Mouse (Mus musculus): ENCODE measurements at regions not wholly inside any gene's neighbourhood (a gene's known extent, or its start where the extent isn't known, plus 50 kb on each side); places are given as distances from the start of the nearest gene placed in this dataset.

DNA sequence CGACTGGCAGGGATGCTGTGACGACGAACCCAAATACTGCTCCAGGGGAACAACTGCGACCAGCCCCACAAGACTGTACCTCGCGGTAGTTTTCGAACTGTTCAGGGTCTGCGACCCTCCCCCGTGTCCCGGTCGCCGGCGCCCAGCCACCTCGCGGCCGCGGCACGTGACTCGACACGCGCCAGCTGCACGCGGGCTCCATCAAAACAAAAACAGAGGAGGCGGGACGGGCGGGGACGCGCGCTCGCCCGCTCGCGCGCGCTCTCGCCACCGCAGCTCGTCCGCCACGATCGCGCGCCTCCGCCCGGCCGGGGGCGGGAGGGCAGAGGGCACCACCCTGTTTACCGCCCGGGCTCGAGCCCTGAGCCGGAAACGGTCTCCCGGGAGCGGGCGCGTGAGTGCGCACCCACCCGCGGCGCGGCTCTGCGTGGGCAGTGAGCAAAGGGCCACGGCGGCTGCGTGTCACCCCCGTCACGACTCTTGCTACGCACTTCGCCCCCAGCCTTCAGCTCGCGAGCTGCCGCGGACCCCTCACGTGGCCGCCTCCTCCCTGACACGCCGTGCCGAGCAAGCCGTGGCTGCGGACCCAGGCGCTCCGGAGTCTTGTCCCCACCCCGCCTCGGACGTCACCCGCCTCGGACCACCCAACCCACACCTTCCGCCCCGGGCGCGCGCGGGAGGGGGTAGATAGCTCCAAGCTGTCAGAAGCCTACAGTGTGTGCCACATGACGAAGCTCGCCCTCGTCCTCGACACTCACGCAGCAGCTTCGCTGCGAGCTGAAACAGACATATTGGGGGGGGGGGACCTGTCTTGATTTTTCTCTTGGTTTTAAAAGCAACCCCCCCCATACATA is 182.1 kb upstream of the Mkln1 start:
- Histone ChIP-seq H3K36me3 (no peaks in the 10 kb centered on the region), H3K9ac (replicated peaks) (peak overlapping the region; percentile 71), H3K4me3 (replicated peaks) (peak overlapping the region; percentile 92), H3K9me3 (replicated peaks) (no peaks in the 10 kb centered on the region), H3K27ac (replicated peaks) (no peak overlapping the region), H3K4me1 (peaks cover 47% of the 10 kb centered on the region), H3K27me3 (replicated peaks) (peaks cover 26% of the 10 kb centered on the region), H3K4me2 (peak overlapping the region; percentile 99)
- under 1% methylated on average over 97 of the region's 100 CpGs for WGBS
- ATAC-seq (ENCODE audit: low FRiP score): peak; percentile 83

DNA sequence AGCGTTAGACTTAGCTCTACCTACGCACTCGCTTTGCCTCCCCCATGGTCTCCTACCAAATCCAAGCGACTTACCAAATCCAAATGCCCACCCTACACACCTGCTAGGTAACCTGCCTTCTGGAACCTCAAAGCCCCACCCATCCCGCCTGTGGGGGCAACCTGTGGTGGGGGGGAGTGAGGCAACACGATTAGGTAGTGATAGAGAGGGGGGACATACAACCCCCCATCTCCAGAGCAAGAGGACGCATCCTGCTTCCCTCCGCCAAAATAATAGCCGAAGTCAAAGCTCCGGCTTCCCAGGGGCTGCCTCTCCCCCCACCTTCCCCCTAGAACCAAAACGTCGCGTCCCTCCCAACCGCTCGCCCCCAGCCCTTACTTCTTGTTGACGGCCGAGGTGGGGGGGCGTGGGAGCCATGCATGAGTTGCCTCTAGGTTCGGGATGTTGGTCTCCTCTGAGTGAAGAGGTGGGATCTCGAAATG is 181.4 kb upstream of the Mkln1 start:
- Histone ChIP-seq H3K4me2 (peak overlapping the region; percentile 99), H3K9ac (replicated peaks) (peak overlapping the region; percentile 71), H3K27me3 (replicated peaks) (peaks cover 26% of the 10 kb centered on the region), H3K27ac (replicated peaks) (no peak overlapping the region), H3K9me3 (replicated peaks) (no peaks in the 10 kb centered on the region), H3K4me1 (peaks cover 50% of the 10 kb centered on the region), H3K4me3 (replicated peaks) (peak overlapping the region; percentile 92), H3K36me3 (no peaks in the 10 kb centered on the region)
- ATAC-seq (ENCODE audit: low FRiP score): peak; percentile 8; the same call in 1 of the 2 replicates
- under 1% methylated on average over 20 of the region's 20 CpGs for WGBS

DNA sequence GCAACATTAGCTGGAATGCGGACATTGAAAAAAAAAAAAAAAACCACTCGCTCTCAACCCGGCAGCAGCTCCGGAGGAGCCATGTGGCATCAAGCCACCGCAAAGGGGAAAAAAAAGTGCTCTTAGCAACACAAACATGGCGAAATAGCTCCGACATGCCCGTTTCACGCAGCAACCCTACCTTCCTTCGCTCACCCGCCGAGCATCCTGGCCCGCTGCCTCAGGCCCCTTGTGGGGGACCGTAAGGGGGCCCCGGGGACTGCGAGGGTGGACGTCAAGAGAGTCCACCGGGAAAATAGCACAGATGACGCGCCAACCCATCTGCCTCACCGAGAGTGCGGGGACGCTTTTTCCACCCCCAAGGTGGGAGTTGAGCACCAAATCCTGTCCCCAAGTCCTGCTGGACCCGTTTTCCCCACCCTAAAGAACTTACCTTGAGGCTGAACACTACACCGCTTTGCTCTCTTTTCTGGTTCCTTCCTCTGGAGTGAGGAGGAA is 180.8 kb upstream of the Mkln1 start:
- 0 out of 2 replicates have a peak overlapping the region, but pooled peaks have one; percentile 28 for H3K27ac ChIP-seq (replicated peaks)
- H3K27me3 ChIP-seq (replicated peaks): peaks cover 26% of the 10 kb centered on the region
- peak overlapping the region; percentile 50 for H3K9ac ChIP-seq (replicated peaks)
- H3K4me2 ChIP-seq: peak overlapping the region; percentile 99
- H3K36me3 ChIP-seq: no peaks in the 10 kb centered on the region
- H3K9me3 ChIP-seq (replicated peaks): no peaks in the 10 kb centered on the region
- H3K4me1 ChIP-seq: peaks cover 50% of the 10 kb centered on the region
- peak; percentile 4; the same call in 1 of the 2 replicates for ATAC-seq (ENCODE audit: low FRiP score)
- WGBS: 0% methylated on average over 23 of the region's 25 CpGs
- H3K4me3 ChIP-seq (replicated peaks): peak overlapping the region; percentile 92

DNA sequence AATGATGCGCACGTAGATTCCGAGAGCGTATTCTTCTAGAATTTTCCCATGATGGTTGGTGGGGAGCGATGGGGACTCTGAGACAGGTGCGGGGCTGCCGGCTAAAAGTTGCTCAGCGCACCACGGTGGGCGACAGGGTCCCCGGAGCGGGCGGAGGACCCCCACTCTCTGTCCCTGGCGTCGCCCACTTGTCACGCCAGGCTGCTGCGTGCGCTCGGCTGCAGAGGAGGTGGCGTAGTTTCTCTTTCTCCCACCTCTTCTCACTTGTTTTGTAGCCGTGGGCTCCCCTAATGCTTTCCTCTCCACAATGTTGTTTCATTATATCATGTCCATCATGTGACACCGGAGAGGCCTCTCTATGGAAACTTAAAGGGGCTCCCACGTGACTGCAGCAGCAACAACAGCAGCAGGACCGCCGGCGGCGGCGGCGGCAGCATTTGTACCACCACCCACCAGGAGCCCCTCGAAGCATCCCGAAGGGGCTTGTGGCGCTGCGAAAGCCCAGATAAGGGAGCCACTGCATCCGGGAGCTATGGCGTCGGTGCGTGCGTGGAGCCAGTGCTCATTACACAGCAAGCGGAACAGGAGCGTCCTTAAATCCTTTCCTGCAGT is 180.3 kb upstream of the Mkln1 start:
- Histone ChIP-seq H3K36me3 (no peaks in the 10 kb centered on the region), H3K27ac (replicated peaks) (0 out of 2 replicates have a peak overlapping the region, but pooled peaks have one; percentile 24), H3K4me1 (peaks cover 50% of the 10 kb centered on the region), H3K27me3 (replicated peaks) (peaks cover 27% of the 10 kb centered on the region), H3K9ac (replicated peaks) (peak overlapping the region; percentile 50), H3K4me3 (replicated peaks) (peak overlapping the region; percentile 92), H3K9me3 (replicated peaks) (no peaks in the 10 kb centered on the region), H3K4me2 (peak overlapping the region; percentile 99)
- peak; percentile 39; the same call in 1 of the 2 replicates for ATAC-seq (ENCODE audit: low FRiP score)
- WGBS: under 1% methylated on average over 40 of the region's 40 CpGs

DNA sequence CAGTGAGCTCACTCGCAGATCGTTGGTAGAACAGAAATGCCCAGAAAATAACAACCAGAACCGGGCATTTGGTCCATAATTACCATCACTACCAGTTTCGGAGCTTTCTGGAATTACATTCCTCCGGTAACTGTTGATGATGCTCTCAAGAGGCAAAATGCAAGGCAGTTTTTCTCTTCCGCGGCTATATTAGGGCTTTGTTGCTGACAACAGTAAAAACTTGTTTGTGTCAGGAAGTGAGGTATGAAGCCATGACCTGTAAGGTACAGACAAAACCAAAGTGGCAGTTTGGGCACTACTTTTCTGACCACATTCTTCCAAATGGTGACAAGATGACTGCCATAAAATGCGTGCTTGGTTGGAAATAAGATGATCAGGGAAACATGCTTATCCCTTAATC is 179.7 kb upstream of the Mkln1 start:
- H3K27ac ChIP-seq (replicated peaks): no peak overlapping the region
- no peak for ATAC-seq (ENCODE audit: low FRiP score)
- H3K27me3 ChIP-seq (replicated peaks): peaks cover 27% of the 10 kb centered on the region
- peak overlapping the region; percentile 92 for H3K4me3 ChIP-seq (replicated peaks)
- WGBS: 28% methylated on average over 8 of the region's 8 CpGs
- no peak overlapping the region for H3K9ac ChIP-seq (replicated peaks)
- no peaks in the 10 kb centered on the region for H3K9me3 ChIP-seq (replicated peaks)
- peaks cover 50% of the 10 kb centered on the region for H3K4me1 ChIP-seq
- peak overlapping the region; percentile 99 for H3K4me2 ChIP-seq
- no peaks in the 10 kb centered on the region for H3K36me3 ChIP-seq

DNA sequence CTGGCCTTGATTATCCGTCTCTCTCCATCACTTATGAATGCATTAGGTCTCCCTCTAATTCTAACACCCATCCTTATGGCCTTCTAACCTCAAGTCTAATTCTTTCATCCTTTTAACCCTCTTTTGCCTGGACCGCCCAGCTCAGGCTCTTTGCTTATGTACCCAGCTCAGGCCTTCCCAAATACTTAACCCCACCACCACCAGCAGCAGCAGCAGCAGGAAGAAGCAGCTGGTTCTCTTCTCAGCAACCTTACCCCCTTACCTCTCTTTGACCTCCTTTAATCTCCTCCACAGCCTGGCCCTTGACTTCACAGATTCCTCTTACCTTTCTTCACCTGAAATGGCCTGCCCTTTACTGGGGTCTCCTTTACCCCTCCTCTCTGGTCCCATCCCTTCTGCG is 178.8 kb upstream of the Mkln1 start:
- no peak overlapping the region for H3K27ac ChIP-seq (replicated peaks)
- peak overlapping the region; percentile 68 for H3K4me2 ChIP-seq
- peak overlapping the region; percentile 39 for H3K4me3 ChIP-seq (replicated peaks)
- H3K4me1 ChIP-seq: peaks cover 50% of the 10 kb centered on the region
- H3K27me3 ChIP-seq (replicated peaks): peaks cover 27% of the 10 kb centered on the region
- H3K9me3 ChIP-seq (replicated peaks): no peaks in the 10 kb centered on the region
- 0 out of 2 replicates have a peak overlapping the region, but pooled peaks have one; percentile 1 for H3K9ac ChIP-seq (replicated peaks)
- ATAC-seq (ENCODE audit: low FRiP score): no peak
- H3K36me3 ChIP-seq: no peaks in the 10 kb centered on the region
- 39% methylated on average over 3 of the region's 3 CpGs for WGBS

DNA sequence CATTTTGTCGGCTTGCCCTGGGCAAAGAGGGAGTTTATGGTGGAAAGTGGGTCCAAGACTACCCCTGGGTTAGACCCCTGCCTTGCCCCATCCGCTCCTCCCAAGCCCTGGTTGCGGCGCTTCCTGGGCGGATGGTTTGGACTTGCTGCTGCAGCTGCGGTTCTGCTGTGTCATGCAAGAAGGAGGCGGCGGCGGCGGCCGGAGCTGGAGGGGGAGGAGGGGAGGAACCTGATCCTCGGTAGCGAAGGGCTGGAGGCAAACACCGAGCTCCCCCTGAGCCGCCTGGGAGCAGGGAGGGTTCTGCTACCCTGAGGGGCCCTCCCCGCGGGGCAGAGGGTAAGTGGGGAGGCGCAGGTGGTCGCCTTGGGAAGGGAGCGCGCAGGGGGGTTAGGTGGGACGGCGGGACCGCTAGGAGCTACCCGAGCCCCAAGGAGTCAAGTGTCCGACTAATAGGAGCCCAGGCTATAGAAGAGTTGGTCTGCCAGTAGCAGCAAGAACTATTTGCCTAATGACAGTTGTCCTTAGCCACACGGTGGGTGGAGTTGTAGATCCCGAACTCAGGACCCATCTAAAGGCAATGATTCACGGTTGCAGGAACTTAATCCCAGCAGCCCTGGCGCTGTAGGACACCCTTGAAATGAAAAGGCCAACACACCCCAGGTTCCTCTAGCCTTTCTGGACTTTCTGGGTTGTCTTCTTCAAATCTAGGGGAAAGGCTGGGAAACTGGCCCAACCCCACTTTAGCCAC is 178.2 kb upstream of the Mkln1 start:
- 0 out of 2 replicates have a peak overlapping the region, but pooled peaks have one; percentile 1 for H3K9ac ChIP-seq (replicated peaks)
- ATAC-seq (ENCODE audit: low FRiP score): no peak
- no peaks in the 10 kb centered on the region for H3K36me3 ChIP-seq
- peak overlapping the region; percentile 39 for H3K4me3 ChIP-seq (replicated peaks)
- H3K27me3 ChIP-seq (replicated peaks): peaks cover 27% of the 10 kb centered on the region
- peaks cover 50% of the 10 kb centered on the region for H3K4me1 ChIP-seq
- no peaks in the 10 kb centered on the region for H3K9me3 ChIP-seq (replicated peaks)
- no peak overlapping the region for H3K27ac ChIP-seq (replicated peaks)
- H3K4me2 ChIP-seq: peak overlapping the region; percentile 68
- 1% methylated on average over 30 of the region's 30 CpGs for WGBS

DNA sequence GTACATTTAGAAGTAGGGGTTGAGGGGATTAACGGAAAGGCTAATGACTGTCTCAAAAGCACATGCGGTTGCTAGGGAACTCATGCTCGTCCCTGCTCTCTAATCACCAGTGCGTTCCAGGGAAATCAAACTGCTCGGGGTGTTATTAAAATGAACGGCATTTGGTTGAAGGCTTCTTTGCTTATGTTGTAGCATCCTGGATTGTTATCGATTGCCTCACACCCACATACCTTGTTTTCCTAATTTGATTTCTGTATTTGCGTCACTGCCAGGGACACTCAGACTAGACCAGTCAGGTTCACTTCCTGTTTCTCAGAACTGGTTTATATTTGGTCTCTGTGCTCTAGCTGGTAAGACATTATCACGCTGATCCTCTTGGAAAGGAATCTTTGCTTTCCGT is 177.0 kb upstream of the Mkln1 start:
- WGBS: 14% methylated on average over 10 of the region's 10 CpGs
- Histone ChIP-seq H3K27ac (replicated peaks) (no peak overlapping the region), H3K4me2 (peak overlapping the region; percentile 46), H3K9ac (replicated peaks) (no peak overlapping the region), H3K27me3 (replicated peaks) (peaks cover 27% of the 10 kb centered on the region), H3K4me3 (replicated peaks) (no peak overlapping the region; the same call in 1 of the 2 replicates), H3K36me3 (no peaks in the 10 kb centered on the region), H3K9me3 (replicated peaks) (no peaks in the 10 kb centered on the region), H3K4me1 (peaks cover 44% of the 10 kb centered on the region)
- no peak for ATAC-seq (ENCODE audit: low FRiP score)

DNA sequence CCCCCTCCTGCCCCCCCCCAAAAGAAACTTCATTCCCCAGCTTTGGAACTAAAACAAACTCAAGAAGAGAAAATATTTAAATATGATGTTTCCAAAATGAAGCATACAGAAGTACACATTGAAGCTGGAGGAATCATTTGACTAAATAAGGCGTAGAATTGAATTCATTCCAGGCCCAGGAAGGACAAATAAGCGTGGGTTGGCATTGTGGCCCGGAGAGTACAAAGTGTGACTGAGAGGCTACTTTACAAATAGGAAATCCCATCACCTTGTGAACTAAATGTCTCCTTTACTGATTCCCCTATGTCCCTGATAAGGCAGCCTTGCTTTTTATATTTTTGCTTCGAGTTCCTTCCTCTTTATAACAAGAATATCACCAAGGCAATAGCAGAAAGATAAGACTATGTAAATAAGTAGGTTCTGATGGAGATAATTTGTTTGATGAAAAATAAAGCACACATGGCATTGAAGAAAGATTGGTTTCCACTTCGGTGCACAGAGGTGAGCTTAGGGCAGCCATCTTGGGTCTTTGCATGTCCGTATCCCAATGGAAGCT is 176.4 kb upstream of the Mkln1 start:
- Histone ChIP-seq H3K9me3 (replicated peaks) (no peaks in the 10 kb centered on the region), H3K4me1 (peaks cover 41% of the 10 kb centered on the region), H3K27ac (replicated peaks) (no peak overlapping the region), H3K4me3 (replicated peaks) (no peak overlapping the region), H3K36me3 (no peaks in the 10 kb centered on the region), H3K9ac (replicated peaks) (no peak overlapping the region), H3K4me2 (no peak overlapping the region), H3K27me3 (replicated peaks) (peaks cover 27% of the 10 kb centered on the region)
- WGBS: 80% methylated on average over 6 of the region's 6 CpGs
- ATAC-seq (ENCODE audit: low FRiP score): no peak

DNA sequence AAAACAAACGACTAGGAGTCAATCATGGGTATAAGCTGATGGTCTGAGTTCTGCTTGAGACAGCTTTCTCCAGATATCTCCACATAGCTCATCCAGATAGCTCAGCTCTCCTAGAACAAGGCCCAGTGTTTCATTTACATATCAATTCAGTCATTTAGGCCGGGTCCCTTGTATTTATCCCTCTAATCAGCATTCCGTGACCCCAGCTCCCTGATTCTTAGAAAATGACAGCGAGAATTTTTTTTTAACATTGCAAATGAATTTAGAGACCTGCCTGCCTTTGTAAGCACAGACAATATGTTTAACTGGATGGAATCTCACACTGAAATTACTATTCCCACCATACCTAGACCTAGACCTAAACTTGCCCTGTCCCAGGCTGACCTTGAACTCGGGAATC is 171.1 kb upstream of the Mkln1 start:
- ATAC-seq (ENCODE audit: low FRiP score): no peak

DNA sequence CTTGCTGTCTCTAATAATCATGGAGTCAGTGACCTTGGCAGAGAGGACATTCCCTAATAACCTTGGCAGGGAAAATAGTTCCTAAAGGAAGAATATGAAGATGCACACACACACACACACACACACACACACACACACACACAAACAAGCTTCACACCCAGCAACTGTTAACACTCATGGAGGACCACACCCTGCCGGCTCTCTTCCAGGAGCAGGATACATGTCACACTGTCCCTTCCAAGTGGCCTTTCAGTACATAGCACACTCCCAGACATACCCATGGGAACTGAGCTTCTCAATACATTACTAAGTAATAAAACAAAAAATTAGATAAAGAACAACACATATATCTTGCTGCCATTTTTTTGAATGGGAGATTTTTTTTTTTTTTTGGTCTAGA is 170.5 kb upstream of the Mkln1 start:
- Histone ChIP-seq H3K9me3 (replicated peaks) (no peaks in the 10 kb centered on the region), H3K27ac (replicated peaks) (no peak overlapping the region), H3K9ac (replicated peaks) (no peak overlapping the region), H3K4me1 (peaks cover 4% of the 10 kb centered on the region), H3K27me3 (replicated peaks) (0 out of 2 replicates have a peak, but pooled peaks cover under 1% of the 10 kb centered on the region), H3K4me2 (no peak overlapping the region), H3K4me3 (replicated peaks) (no peak overlapping the region), H3K36me3 (no peaks in the 10 kb centered on the region)
- ATAC-seq (ENCODE audit: low FRiP score): no peak
- 96% methylated on average over 1 of the region's 1 CpGs for WGBS

More for the DNA sequence above, 171.1 kb upstream of the Mkln1 start:
- no peak overlapping the region for H3K4me2 ChIP-seq
- H3K27ac ChIP-seq (replicated peaks): no peak overlapping the region
- no peak overlapping the region for H3K4me3 ChIP-seq (replicated peaks)
- H3K36me3 ChIP-seq: no peaks in the 10 kb centered on the region
- H3K9me3 ChIP-seq (replicated peaks): no peaks in the 10 kb centered on the region
- H3K27me3 ChIP-seq (replicated peaks): 0 out of 2 replicates have a peak, but pooled peaks cover 4% of the 10 kb centered on the region
- WGBS: 46% methylated on average over 5 of the region's 5 CpGs
- H3K4me1 ChIP-seq: no peaks in the 10 kb centered on the region
- no peak overlapping the region for H3K9ac ChIP-seq (replicated peaks)

Measured in neural tube, embryonic 15.5 days (tissue).